Mouse (Mus musculus) neural tube, embryonic 11.5 days (tissue): Measurements from ENCODE around the gene Itgae. TPM values are rescaled to one million over a fixed set of nuclear protein-coding genes. Genes with fewer than 3 reads are reported as not detected.

Source experiments
- ATAC-seq: fragments of 200-750 bp; cut with Nextera tagmentation; 2 replicates; pipeline ENCODE4 v1.8.0; 2017; ENCODE audit warnings: moderate number of reproducible peaks, mild to moderate bottlenecking, moderate TSS enrichment, moderate library complexity; ENCODE audit not compliant: insufficient read depth, low FRiP score, low TSS enrichment
- DNase-seq: peaks from one replicate; pipeline ENCODE4 v3.0.0-alpha.2; 2015; ENCODE audit warnings: low spot score
- H3K27ac ChIP-seq: fragments of 300-500 bp; sonication (generic); 2 replicates; pipeline ENCODE4 v1.5.1; 2014; ENCODE audit warnings: low read depth, mild to moderate bottlenecking, low read length
- H3K27me3 ChIP-seq: fragments of 300-500 bp; sonication (generic); 2 replicates; pipeline ENCODE4 v1.6.1; 2014; ENCODE audit warnings: mild to moderate bottlenecking, low read length, mixed read lengths; ENCODE audit not compliant: control insufficient read depth, insufficient read depth
- H3K36me3 ChIP-seq: fragments of 300-500 bp; sonication (generic); 2 replicates; pipeline ENCODE4 v1.6.1; 2014; ENCODE audit warnings: mild to moderate bottlenecking, low read length, moderate library complexity, mixed read lengths; ENCODE audit not compliant: control insufficient read depth, insufficient read depth
- H3K4me1 ChIP-seq: fragments of 300-500 bp; sonication (generic); 2 replicates; pipeline ENCODE4 v1.6.1; 2014; ENCODE audit warnings: low read length, mixed read lengths; ENCODE audit not compliant: control insufficient read depth, insufficient read depth
- H3K4me2 ChIP-seq: fragments of 300-500 bp; sonication (generic); 2 replicates; pipeline ENCODE4 v1.6.1; 2014; ENCODE audit warnings: low read depth, mild to moderate bottlenecking, moderate library complexity
- H3K4me3 ChIP-seq: fragments of 300-500 bp; sonication (generic); 2 replicates; pipeline ENCODE4 v1.5.1; 2014; ENCODE audit warnings: low read depth, low read length
- H3K9ac ChIP-seq: fragments of 300-500 bp; sonication (generic); 2 replicates; pipeline ENCODE4 v1.6.1; 2014; ENCODE audit warnings: mild to moderate bottlenecking, low read length
- H3K9me3 ChIP-seq: fragments of 300-500 bp; sonication (generic); 2 replicates; pipeline ENCODE4 v1.6.1; 2016; ENCODE audit warnings: low read length; ENCODE audit not compliant: control insufficient read depth
- WGBS: fragments of 180-500 bp; shearing (Covaris S2); extraction: QIAGEN DNeasy Blood & Tissue Kit; methylation state at CpG from one replicate; pipeline ENCODE4 v1.1.7; 2014; 5-methylcytosine and 5-hydroxymethylcytosine counted together
- polyA plus RNA-seq: library from polyadenylated mRNA; unstranded; fragments of >200 nt; fragmentation: Nextera tagmentation; extraction: Ambion mirVana; gene quantifications from 2 replicates; pipeline ENCODE4 v1.2.1, GENCODE M21; 2014

Gene Itgae
- polyA plus RNA-seq, 1 experiment from 2014 or later, result 0.34 TPM

DNA sequence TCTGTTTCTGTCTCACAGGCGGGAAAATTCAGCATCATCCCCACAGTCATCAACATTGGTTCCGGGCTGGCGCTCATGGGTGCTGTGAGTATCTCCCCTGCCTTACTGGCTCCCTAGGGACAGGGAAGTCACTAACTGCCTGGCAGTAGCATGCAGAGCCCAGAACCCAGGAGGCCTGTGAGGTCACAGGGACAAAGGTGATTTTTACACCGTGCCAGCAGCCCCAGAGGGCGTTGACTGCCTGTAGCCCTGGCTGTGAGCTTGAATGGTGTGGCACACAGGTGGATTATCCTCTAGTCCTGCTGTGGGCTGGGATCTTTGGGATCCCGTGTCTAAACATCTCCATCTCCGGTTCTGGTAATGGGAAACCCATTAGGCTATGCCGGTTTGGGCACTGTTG, 77.7 kb downstream of the Itgae start:
- no peak overlapping the region for H3K4me3 ChIP-seq
- DNase-seq (no peak), ATAC-seq (no peak)
- H3K27me3 ChIP-seq, result no peaks in the 10 kb centered on the region
- no peaks in the 10 kb centered on the region for H3K36me3 ChIP-seq
- H3K27ac ChIP-seq, result no peak overlapping the region
- H3K9ac ChIP-seq, result no peak overlapping the region
- H3K9me3 ChIP-seq, result no peaks in the 10 kb centered on the region
- WGBS, result 85% methylated on average over 8 of the region's 8 CpGs
- no peaks in the 10 kb centered on the region for H3K4me1 ChIP-seq
- no peak overlapping the region for H3K4me2 ChIP-seq

DNA sequence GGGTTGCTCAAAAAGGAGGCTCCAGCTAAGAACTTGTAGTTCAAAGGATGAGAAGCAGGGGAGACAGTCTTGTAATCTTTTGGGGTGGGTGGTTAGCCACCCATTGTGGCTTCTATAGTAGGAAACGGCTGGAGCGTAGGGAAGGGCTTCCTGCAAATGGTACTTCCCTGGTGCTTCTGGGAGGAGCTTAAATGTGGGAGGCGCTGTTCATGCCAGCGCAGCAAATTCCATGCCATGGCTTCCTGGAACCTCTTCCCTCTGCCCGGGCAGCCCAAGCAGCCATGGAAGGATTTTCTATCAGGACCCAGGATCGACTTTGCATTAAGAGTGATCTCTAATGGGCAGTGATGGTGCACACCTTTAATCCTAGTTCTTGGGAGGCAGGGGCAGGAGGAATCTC, 78.2 kb downstream of the Itgae start:
- no peaks in the 10 kb centered on the region for H3K9me3 ChIP-seq
- no peak overlapping the region for H3K27ac ChIP-seq
- H3K9ac ChIP-seq, result no peak overlapping the region
- no peak overlapping the region for H3K4me3 ChIP-seq
- WGBS, result 76% methylated on average over 6 of the region's 6 CpGs
- H3K36me3 ChIP-seq, result no peaks in the 10 kb centered on the region
- H3K27me3 ChIP-seq, result no peaks in the 10 kb centered on the region
- H3K4me1 ChIP-seq, result no peaks in the 10 kb centered on the region
- ATAC-seq (no peak), DNase-seq (no peak)
- H3K4me2 ChIP-seq, result no peak overlapping the region

GRCm38 (mm10) chr11:73169231-73169630, 78.8 kb downstream of the Itgae start:
- H3K9me3 ChIP-seq, result no peaks in the 10 kb centered on the region
- H3K27me3 ChIP-seq, result no peaks in the 10 kb centered on the region
- no peaks in the 10 kb centered on the region for H3K4me1 ChIP-seq
- ATAC-seq, result peak; percentile 27; the same call in 1 of the 2 replicates
- peak; percentile 61 for DNase-seq
- no peak overlapping the region for H3K4me3 ChIP-seq
- no peaks in the 10 kb centered on the region for H3K36me3 ChIP-seq
- H3K27ac ChIP-seq, result no peak overlapping the region
- no peak overlapping the region for H3K4me2 ChIP-seq
- 46% methylated on average over 4 of the region's 4 CpGs for WGBS
- no peak overlapping the region for H3K9ac ChIP-seq

DNA sequence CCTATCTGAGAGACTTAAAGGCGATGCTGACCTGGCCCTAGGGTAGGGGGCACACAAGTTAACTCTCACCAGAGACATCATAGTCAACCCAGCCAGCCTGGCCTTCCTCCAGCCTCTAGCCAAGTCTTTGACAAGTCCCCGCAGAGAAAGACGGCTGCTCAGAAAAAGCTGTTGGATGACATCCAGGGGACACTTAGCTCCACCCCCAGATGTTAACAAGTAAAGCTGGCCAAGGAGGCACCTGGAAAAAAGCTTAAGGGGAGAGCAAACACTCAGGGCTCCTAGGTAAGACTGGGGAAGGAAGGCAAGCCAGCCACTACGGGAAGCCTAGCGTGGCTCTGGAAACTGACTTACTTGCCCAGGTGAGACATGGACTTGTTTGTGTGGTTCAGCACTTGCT, 81.8 kb downstream of the Itgae start:
- no peak overlapping the region for H3K27ac ChIP-seq
- ATAC-seq, result no peak
- WGBS, result 66% methylated on average over 5 of the region's 5 CpGs

DNA sequence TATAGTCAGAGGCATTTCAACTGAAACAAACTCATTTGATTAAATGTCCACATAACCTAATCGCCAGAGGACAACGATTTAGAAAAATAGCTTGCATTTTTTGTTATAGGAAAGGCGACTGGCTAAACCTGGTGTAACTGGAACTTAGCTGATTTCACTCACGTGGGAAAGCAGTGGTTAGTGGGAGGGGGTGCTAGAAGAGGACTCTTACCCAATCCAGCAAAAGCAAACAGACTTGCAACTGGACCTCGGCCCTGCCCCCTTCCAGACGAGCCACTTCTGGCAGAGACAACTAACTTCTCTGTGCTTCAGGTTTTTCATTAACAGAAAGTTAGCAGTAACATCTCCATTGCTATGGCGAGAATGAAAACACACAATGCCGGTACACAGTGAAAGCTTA, 85.2 kb downstream of the Itgae start:
- Histone ChIP-seq H3K4me3 (peak overlapping the region; percentile 92), H3K27me3 (no peaks in the 10 kb centered on the region), H3K9me3 (no peaks in the 10 kb centered on the region), H3K36me3 (no peaks in the 10 kb centered on the region), H3K9ac (peak overlapping the region; percentile 83; the same call in 1 of the 2 replicates), H3K4me1 (peaks cover 12% of the 10 kb centered on the region), H3K4me2 (peak overlapping the region; percentile 73), H3K27ac (no peak overlapping the region)
- ATAC-seq, result no peak
- 44% methylated on average over 8 of the region's 8 CpGs for WGBS
- DNase-seq, result no peak

More for the DNA sequence above, 81.8 kb downstream of the Itgae start:
- Histone ChIP-seq H3K9me3 (no peaks in the 10 kb centered on the region), H3K27me3 (no peaks in the 10 kb centered on the region), H3K4me3 (no peak overlapping the region), H3K9ac (no peak overlapping the region), H3K4me1 (peaks cover 6% of the 10 kb centered on the region), H3K36me3 (no peaks in the 10 kb centered on the region), H3K4me2 (no peak overlapping the region)
- no peak for DNase-seq

- no peaks in the 10 kb centered on the region for H3K9me3 ChIP-seq
- DNase-seq, result no peak
- H3K4me3 ChIP-seq, result peak overlapping the region; percentile 92
- WGBS, result 1% methylated on average over 15 of the region's 15 CpGs
- no peaks in the 10 kb centered on the region for H3K36me3 ChIP-seq
- peaks cover 12% of the 10 kb centered on the region for H3K4me1 ChIP-seq
- peak overlapping the region; percentile 73 for H3K4me2 ChIP-seq
- ATAC-seq, result no peak
- peak overlapping the region; percentile 83 for H3K9ac ChIP-seq
- H3K27ac ChIP-seq, result no peak overlapping the region
- H3K27me3 ChIP-seq, result no peaks in the 10 kb centered on the region
Measured at GRCm38 (mm10) chr11:73176186-73176585, 85.8 kb downstream of the Itgae start.

- Histone ChIP-seq H3K27ac (peak within 1 kb of the TSS; percentile 81), H3K4me3 (peak within 1 kb of the TSS; percentile 92), H3K36me3 (no peaks in the 10 kb centered on the region), H3K4me2 (peak within 1 kb of the TSS; percentile 73), H3K27me3 (no peaks in the 10 kb centered on the region), H3K9me3 (no peaks in the 10 kb centered on the region), H3K4me1 (peaks cover 12% of the 10 kb centered on the region), H3K9ac (peak within 1 kb of the TSS; percentile 83)
- under 1% methylated on average over 76 of the region's 81 CpGs for WGBS
- peak; percentile 98 for ATAC-seq
- DNase-seq, result peak; percentile 96
Measured at GRCm38 (mm10) chr11:73176608-73177508, 86.5 kb downstream of the Itgae start, which contains the start of the genes Emc6 and Tax1bp3. Emc6 (minus strand) TSS chr11:73177037. Tax1bp3 (plus strand) TSS chr11:73177083.

DNA sequence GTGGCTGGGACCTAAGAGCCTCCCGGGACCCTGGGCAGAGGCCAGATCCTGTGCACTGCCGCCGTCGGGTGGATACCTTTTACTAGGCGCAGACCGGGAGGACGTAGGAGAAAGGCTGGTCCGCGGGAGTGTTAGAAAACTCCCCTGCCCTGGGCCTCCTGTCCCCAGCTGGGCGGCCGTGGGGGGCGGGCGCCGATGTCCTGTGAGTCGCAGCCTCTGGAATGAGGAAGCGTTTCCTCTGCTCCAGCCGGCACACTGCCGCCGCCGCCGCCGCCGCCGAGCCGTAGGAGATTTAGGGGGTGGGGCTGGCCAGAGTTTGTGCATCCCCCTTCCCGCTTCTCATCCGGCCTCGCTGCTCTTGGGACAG, 87.1 kb downstream of the Itgae start:
- 0% methylated on average over 28 of the region's 28 CpGs for WGBS
- H3K9me3 ChIP-seq, result no peaks in the 10 kb centered on the region
- ATAC-seq (peak; percentile 61), DNase-seq (peak; percentile 83)
- H3K27ac ChIP-seq, result peak overlapping the region; percentile 81
- peak overlapping the region; percentile 92 for H3K4me3 ChIP-seq
- H3K9ac ChIP-seq, result peak overlapping the region; percentile 79
- peak overlapping the region; percentile 52 for H3K4me2 ChIP-seq
- H3K4me1 ChIP-seq, result peaks cover 12% of the 10 kb centered on the region
- H3K36me3 ChIP-seq, result peaks cover 3% of the 10 kb centered on the region; the same call in 1 of the 2 replicates
- no peaks in the 10 kb centered on the region for H3K27me3 ChIP-seq

GRCm38 (mm10) chr11:73177895-73178294, 87.5 kb downstream of the Itgae start:
- peak overlapping the region; percentile 92 for H3K4me3 ChIP-seq
- DNase-seq, result no peak
- H3K27me3 ChIP-seq, result no peaks in the 10 kb centered on the region
- ATAC-seq, result peak; percentile 0; the same call in 1 of the 2 replicates
- WGBS, result 5% methylated on average over 2 of the region's 2 CpGs
- H3K4me2 ChIP-seq, result peak overlapping the region; percentile 52
- H3K4me1 ChIP-seq, result peaks cover 12% of the 10 kb centered on the region
- H3K27ac ChIP-seq, result peak overlapping the region; percentile 81; the same call in 1 of the 2 replicates
- no peaks in the 10 kb centered on the region for H3K9me3 ChIP-seq
- peak overlapping the region; percentile 79 for H3K9ac ChIP-seq
- peaks cover 3% of the 10 kb centered on the region; the same call in 1 of the 2 replicates for H3K36me3 ChIP-seq
